Mouse (Mus musculus) heart, adult 2 months (tissue): ENCODE measurements around the gene 9630041A04Rik. TPM values are rescaled to one million over a fixed set of nuclear protein-coding genes. Genes with fewer than 3 reads are reported as not detected.

Source experiments
- DNase-seq, 2 experiments: peaks; one replicate each; pipeline ENCODE4 v3.0.0; 2021
- H3K27ac ChIP-seq: fragments of 200-600 bp; 2 replicates; pipeline ENCODE4 v1.8.1; 2022
- H3K27me3 ChIP-seq: fragments of 200-500 bp; 2 replicates; pipeline ENCODE4 v1.6.1; 2012; ENCODE audit warnings: mild to moderate bottlenecking, low read length, inconsistent platforms, mixed read lengths; ENCODE audit not compliant: control insufficient read depth, insufficient read depth
- H3K36me3 ChIP-seq: fragments of 200-500 bp; 2 replicates; pipeline ENCODE4 v1.6.1; 2012; ENCODE audit warnings: low read length, inconsistent platforms; ENCODE audit not compliant: control insufficient read depth, insufficient read depth
- H3K4me1 ChIP-seq: fragments of 200-500 bp; 2 replicates; pipeline ENCODE4 v1.6.1; 2011; ENCODE audit warnings: low read length; ENCODE audit not compliant: control insufficient read depth, insufficient read depth
- H3K4me3 ChIP-seq: fragments of 200-600 bp; 2 replicates; pipeline ENCODE4 v1.8.1; 2022
- H3K79me2 ChIP-seq: fragments of 200-500 bp; replicated peaks from 2 replicates; pipeline ENCODE4 v1.6.1; 2012; ENCODE audit warnings: mild to moderate bottlenecking, inconsistent platforms, low read length, moderate library complexity, mixed read lengths; ENCODE audit not compliant: control insufficient read depth, insufficient read depth
- H3K9ac ChIP-seq: fragments of 200-500 bp; 2 replicates; pipeline ENCODE4 v1.6.1; 2012; ENCODE audit warnings: low read depth, mild to moderate bottlenecking, control low read depth, inconsistent platforms, low read length, mixed read lengths
- CTCF ChIP-seq: fragments of 200-600 bp; IDR thresholded peaks from 2 replicates; pipeline ENCODE4 v1.8.1; 2022; ENCODE audit warnings: antibody characterized with exemption, mild to moderate bottlenecking, moderate library complexity
- EP300 ChIP-seq: fragments of 200-500 bp; IDR thresholded peaks from 2 replicates; pipeline ENCODE4 v1.6.1; 2011; ENCODE audit warnings: low read depth, low read length, control low read depth; ENCODE audit not compliant: insufficient read depth
- POLR2A ChIP-seq: fragments of 200-500 bp; IDR thresholded peaks from 2 replicates; pipeline ENCODE4 v1.6.1; 2011; ENCODE audit warnings: mild to moderate bottlenecking, low read depth, low read length, control low read depth; ENCODE audit not compliant: insufficient read depth
- WGBS: fragments of 180-500 bp; shearing (Covaris S2); methylation state at CpG from one replicate; pipeline ENCODE4 v1.1.7; 2018; 5-methylcytosine and 5-hydroxymethylcytosine counted together
- intact Hi-C: fragments of 180-260 bp; cut with DNase I; formaldehyde crosslinking; loops from one replicate; pipeline ENCODE4 v1.15.1; 2025
- polyA plus RNA-seq: library from polyadenylated mRNA; depleted of rRNA; stranded (reverse); fragments of >200 nt; gene quantifications from 2 replicates; pipeline ENCODE4 v1.2.3, GENCODE M21; 2012
- total RNA-seq, 2 experiments: library from RNA; stranded (reverse); gene quantifications; 2 replicates each; pipeline ENCODE4 v1.2.3; 2021

The 9630041A04Rik gene
- total and polyA plus RNA-seq, 3 experiments = not detected

- H3K36me3 ChIP-seq = no peaks in the 10 kb centered on the region
- no peak overlapping the region for H3K27ac ChIP-seq
- 80% methylated on average over 4 of the region's 4 CpGs for WGBS
- no peak for DNase-seq
- TF ChIP-seq EP300 = no peak
- TF ChIP-seq CTCF = no peak
- TF ChIP-seq POLR2A = no peak
- no peaks in the 10 kb centered on the region for H3K27me3 ChIP-seq
- intact Hi-C loops = no loop called here
- no peaks in the 10 kb centered on the region for H3K79me2 ChIP-seq
- H3K4me3 ChIP-seq = no peak overlapping the region
- H3K9ac ChIP-seq = no peak overlapping the region
- H3K4me1 ChIP-seq = no peaks in the 10 kb centered on the region
These were observed 115.3 kb downstream of the 9630041A04Rik start for GRCm38 (mm10) chr9:101976884-101977465.

- intact Hi-C loops = no loop called here
- 83% methylated on average over 2 of the region's 2 CpGs for WGBS
- Histone ChIP-seq H3K4me3 (no peak overlapping the region), H3K79me2 (no peaks in the 10 kb centered on the region), H3K4me1 (no peaks in the 10 kb centered on the region), H3K9ac (no peak overlapping the region), H3K36me3 (no peaks in the 10 kb centered on the region), H3K27me3 (no peaks in the 10 kb centered on the region), H3K27ac (no peak overlapping the region)
- no peak for DNase-seq
- no peak for TF ChIP-seq CTCF
- no peak for TF ChIP-seq POLR2A
- no peak for TF ChIP-seq EP300
These were observed 119.5 kb downstream of the 9630041A04Rik start for GRCm38 (mm10) chr9:101981161-101981560.

- no peak for DNase-seq
- TF ChIP-seq EP300 (no peak), CTCF (no peak), POLR2A (no peak)
- intact Hi-C loops = no loop called here
- H3K36me3 ChIP-seq = no peaks in the 10 kb centered on the region
- no peaks in the 10 kb centered on the region for H3K4me1 ChIP-seq
- no peak overlapping the region for H3K4me3 ChIP-seq
- H3K27ac ChIP-seq = no peak overlapping the region
- WGBS = 80% methylated on average over 7 of the region's 7 CpGs
- H3K27me3 ChIP-seq = no peaks in the 10 kb centered on the region
- H3K79me2 ChIP-seq = no peaks in the 10 kb centered on the region
- H3K9ac ChIP-seq = no peak overlapping the region
These were observed 120.7 kb downstream of the 9630041A04Rik start for GRCm38 (mm10) chr9:101982378-101982777.

GRCm38 (mm10) chr9:101986910-101987309 is 125.3 kb downstream of the 9630041A04Rik start:
- WGBS = 78% methylated on average over 2 of the region's 2 CpGs
- no peak for DNase-seq
- no peaks in the 10 kb centered on the region for H3K27me3 ChIP-seq
- no peak overlapping the region for H3K4me3 ChIP-seq
- no peaks in the 10 kb centered on the region for H3K79me2 ChIP-seq
- no peak overlapping the region for H3K9ac ChIP-seq
- no peaks in the 10 kb centered on the region for H3K36me3 ChIP-seq
- H3K4me1 ChIP-seq = no peaks in the 10 kb centered on the region
- intact Hi-C loops = no loop called here
- H3K27ac ChIP-seq = no peak overlapping the region
- TF ChIP-seq POLR2A = no peak
- no peak for TF ChIP-seq EP300
- no peak for TF ChIP-seq CTCF

GRCm38 (mm10) chr9:101990032-101990431 is 128.4 kb downstream of the 9630041A04Rik start:
- no peak for DNase-seq
- H3K9ac ChIP-seq = no peak overlapping the region
- intact Hi-C loops = no loop called here
- H3K27ac ChIP-seq = no peak overlapping the region
- no peak overlapping the region for H3K4me3 ChIP-seq
- no peaks in the 10 kb centered on the region for H3K36me3 ChIP-seq
- no peaks in the 10 kb centered on the region for H3K4me1 ChIP-seq
- 88% methylated on average over 6 of the region's 6 CpGs for WGBS
- no peaks in the 10 kb centered on the region for H3K79me2 ChIP-seq
- no peaks in the 10 kb centered on the region for H3K27me3 ChIP-seq
- TF ChIP-seq EP300 (no peak), CTCF (no peak), POLR2A (no peak)

GRCm38 (mm10) chr9:101990836-101991235 is 129.2 kb downstream of the 9630041A04Rik start:
- intact Hi-C loops = no loop called here
- Histone ChIP-seq H3K27ac (no peak overlapping the region), H3K4me1 (no peaks in the 10 kb centered on the region), H3K79me2 (no peaks in the 10 kb centered on the region), H3K27me3 (no peaks in the 10 kb centered on the region), H3K9ac (no peak overlapping the region), H3K36me3 (no peaks in the 10 kb centered on the region), H3K4me3 (no peak overlapping the region)
- 82% methylated on average over 12 of the region's 12 CpGs for WGBS
- DNase-seq = no peak
- TF ChIP-seq CTCF (no peak), EP300 (no peak), POLR2A (no peak)
